Mouse (Mus musculus) c-Kit-positive CD71-positive TER-119-negative erythroid progenitor cells, embryonic 14.5 days (primary cell): ENCODE measurements around the gene Otub2.
"Not testable (repeated sequence)": the region's sequence is repeated elsewhere in the genome, so short reads cannot be mapped to it uniquely, and the experiment has no call there.

ENCODE experiments used
- DNase-seq: peaks from one replicate; pipeline ENCODE4 v3.0.0-alpha.2; 2013; ENCODE audit warnings: low read depth

Otub2 gene

GRCm38 (mm10) chr12:103443524-103443923 is 55.0 kb downstream of the Otub2 start, which contains the start of gene Ifi27l2a:
Ifi27l2a (minus strand) TSS chr12:103443680.
- DNase-seq: no peak

- not testable (repeated sequence) for DNase-seq
These were observed 55.8 kb downstream of the Otub2 start for GRCm38 (mm10) chr12:103444261-103444660.

- no peak for DNase-seq
These were observed 56.6 kb downstream of the Otub2 start for GRCm38 (mm10) chr12:103445060-103445459.

GRCm38 (mm10) chr12:103453361-103453760 is 64.9 kb downstream of the Otub2 start:
- no peak for DNase-seq
